9 mouse cellular contexts compared by ENCODE assay signal in genomic region chrX:99820790-99821395, GRCm38 (mm10). TPM values are rescaled to one million over a fixed set of nuclear protein-coding genes. Genes with fewer than 3 reads are reported as not detected.
DNase-seq lines count a peak whose midpoint lies in the region; ATAC-seq lines count a peak whose summit lies in the region.
"Had no signal": no experiment of that assay in that cellular context is flagged by ENCODE, and none has a peak within 500 bp of the region (broad histone marks: within the 10 kb centered on the region; RNA-seq: fewer than 3 reads in every experiment).

Gene Tmem28 (plus strand): TSS chrX:99821021.

- WGBS in hindbrain, embryonic 14.5 days = 19% methylated on average over 24 of the region's 82 CpGs
- 19% methylated on average over 77 of the region's 82 CpGs for WGBS in liver, embryonic 15.5 days (ENCODE audit: insufficient replicate concordance)

- H3K4me1 ChIP-seq in hindbrain, embryonic 14.5 days (replicated peaks; ENCODE audit: control insufficient read depth, insufficient read depth, low read length) = peaks cover 4% of the 10 kb centered on the region; the same call in 1 of the 2 replicates
- H3K4me1 ChIP-seq in liver, embryonic 15.5 days (replicated peaks) = no peaks in the 10 kb centered on the region

- no peaks in the 10 kb centered on the region for H3K9me3 ChIP-seq in hindbrain, embryonic 14.5 days (ENCODE audit: control insufficient read depth, low read length)
- no peaks in the 10 kb centered on the region for H3K9me3 ChIP-seq in liver, embryonic 15.5 days (replicated peaks)

- H3K27me3 ChIP-seq in hindbrain, embryonic 14.5 days (ENCODE audit: control insufficient read depth, insufficient read depth, low read length) = peaks cover 14% of the 10 kb centered on the region
- peaks cover 80% of the 10 kb centered on the region for H3K27me3 ChIP-seq in liver, embryonic 15.5 days

- ATAC-seq in hindbrain, embryonic 14.5 days (ENCODE audit: low FRiP score) = peak; percentile 38
- ATAC-seq in liver, embryonic 15.5 days (ENCODE audit: insufficient read depth) = no peak

- H3K27ac ChIP-seq in hindbrain, embryonic 14.5 days = peak within 1 kb of the TSS; percentile 66
- H3K27ac ChIP-seq in liver, embryonic 15.5 days (replicated peaks) = no peak within 1 kb of the TSS

- peak within 1 kb of the TSS; percentile 60 for H3K4me2 ChIP-seq in hindbrain, embryonic 14.5 days (replicated peaks)
- H3K4me2 ChIP-seq in liver, embryonic 15.5 days = peak within 1 kb of the TSS; percentile 55

- H3K4me3 ChIP-seq in hindbrain, embryonic 14.5 days (replicated peaks; ENCODE audit: low read length) = peak within 1 kb of the TSS; percentile 61
- peak within 1 kb of the TSS; percentile 32 for H3K4me3 ChIP-seq in liver, embryonic 15.5 days (replicated peaks)

- H3K9ac ChIP-seq in hindbrain, embryonic 14.5 days = peak within 1 kb of the TSS; percentile 64
- no peak within 1 kb of the TSS for H3K9ac ChIP-seq in liver, embryonic 15.5 days

- peak; percentile 4 for DNase-seq in gastrocnemius, postnatal 10 days
- no peak for DNase-seq in gastrocnemius, adult 8-10 months (ENCODE audit: low spot score in 2 of 2)
- DNase-seq in right cerebral cortex, postnatal 25 days = peak; percentile 21
- DNase-seq in right cerebral cortex, postnatal 36 days (ENCODE audit: low spot score in 2 of 2) = no peak
- DNase-seq in hindbrain, embryonic 14.5 days (ENCODE audit: low spot score) = no peak
- no peak for DNase-seq in thymus, postnatal 25 days
- DNase-seq in kidney, adult 18-20 months = no peak

- no peaks in the 10 kb centered on the region for H3K36me3 ChIP-seq in hindbrain, embryonic 14.5 days (replicated peaks; ENCODE audit: control insufficient read depth, insufficient read depth)
- no peaks in the 10 kb centered on the region for H3K36me3 ChIP-seq in liver, embryonic 15.5 days (replicated peaks)

RNA-seq across cellular contexts. Expression of gene Tmem28, which starts in this region (rescaled TPM):
- under 1 TPM; 0.23 to 0.41 TPM for total RNA-seq in gastrocnemius, postnatal 10 days (2021)
- under 1 TPM in 3 of 4 experiments, not detected in 1; 0.05 to 0.19 (median 0.07) TPM for total RNA-seq in gastrocnemius, adult 8-10 months (2022)
- polyA plus RNA-seq in hindbrain, embryonic 14.5 days (2014; fragmentation: Nextera tagmentation; extraction: Ambion mirVana) = 2.1 and 2.4 TPM in 2 replicates
- polyA plus RNA-seq in liver, embryonic 15.5 days (2015; fragmentation: Nextera tagmentation; extraction: Ambion mirVana) = not detected in 2 replicates
- polyA plus RNA-seq: gonadal fat pad, adult 2 months had no signal

Comparison
In these comparisons a context has a peak if more than half of its experiments do, and no peak if none do; other contexts are left out.
1. Peak in DNase-seq in gastrocnemius, postnatal 10 days; RNA of the gene not detected or under 1 TPM.